Mouse (Mus musculus) liver, embryonic 14.5 days (tissue): ENCODE results near the gene Pim1. TPM values are rescaled to one million over a fixed set of nuclear protein-coding genes. Genes with fewer than 3 reads are reported as not detected.

Source experiments
- ATAC-seq: fragments of 200-750 bp; cut with Nextera tagmentation; 2 replicates; pipeline ENCODE4 v1.8.0; 2017; ENCODE audit warnings: moderate number of reproducible peaks, mild to moderate bottlenecking, moderate library complexity; ENCODE audit not compliant: insufficient read depth
- DNase-seq, 3 experiments: peaks; one replicate each; pipeline ENCODE4 v3.0.0-alpha.2; 2012 to 2013; ENCODE audit warnings: low read depth in 3 of 3, low spot score in 3 of 3
- H3K27ac ChIP-seq: fragments of 300-500 bp; sonication (generic); 2 replicates; pipeline ENCODE4 v1.5.1; 2014; ENCODE audit warnings: moderate library complexity, mild to moderate bottlenecking, control low read depth, inconsistent platforms
- H3K27me3 ChIP-seq: fragments of 300-500 bp; sonication (generic); 2 replicates; pipeline ENCODE4 v1.6.1; 2014; ENCODE audit warnings: mild to moderate bottlenecking, low read length, moderate library complexity; ENCODE audit not compliant: control insufficient read depth, insufficient read depth
- H3K36me3 ChIP-seq: fragments of 300-500 bp; sonication (generic); replicated peaks from 2 replicates; pipeline ENCODE4 v1.6.1; 2014; ENCODE audit warnings: low read depth; ENCODE audit not compliant: control insufficient read depth, insufficient read depth
- H3K4me1 ChIP-seq, 2 experiments: fragments of 200-500 bp in 1 of 2; fragments of 300-500 bp in 1 of 2; sonication (generic) in 1 of 2; replicated peaks; 2 replicates each; pipeline ENCODE4 v1.6.1; 2012 to 2014; ENCODE audit warnings: antibody characterized with exemption in 1 of 2, inconsistent platforms in 1 of 2, low read length in 1 of 2; ENCODE audit not compliant: control insufficient read depth in 2 of 2, insufficient read depth in 2 of 2
- H3K4me2 ChIP-seq: fragments of 300-500 bp; sonication (generic); 2 replicates; pipeline ENCODE4 v1.6.1; 2014; ENCODE audit warnings: low read depth, mild to moderate bottlenecking, control low read depth, moderate library complexity
- H3K4me3 ChIP-seq, 2 experiments: fragments of 200-500 bp in 1 of 2; fragments of 300-500 bp in 1 of 2; sonication (generic) in 1 of 2; 2 replicates each; pipeline ENCODE4 v1.5.1; 2012 to 2014; ENCODE audit warnings: low read depth in 2 of 2, low read length in 2 of 2, mild to moderate bottlenecking in 2 of 2, control low read depth in 1 of 2, inconsistent platforms in 1 of 2, moderate library complexity in 1 of 2; ENCODE audit not compliant: insufficient read depth in 1 of 2
- H3K9ac ChIP-seq: fragments of 300-500 bp; sonication (generic); replicated peaks from 2 replicates; pipeline ENCODE4 v1.6.1; 2014; ENCODE audit warnings: mild to moderate bottlenecking, control low read depth, moderate library complexity
- H3K9me3 ChIP-seq: fragments of 300-500 bp; sonication (generic); 2 replicates; pipeline ENCODE4 v1.6.1; 2016; ENCODE audit warnings: low read length, mixed read lengths; ENCODE audit not compliant: control insufficient read depth
- CTCF ChIP-seq: IDR thresholded peaks from 2 replicates; pipeline ENCODE4 v1.5.1; 2016; ENCODE audit warnings: antibody characterized with exemption, low read depth, control low read depth
- EP300 ChIP-seq: IDR thresholded peaks from 2 replicates; pipeline ENCODE4 v1.6.1; 2016; ENCODE audit warnings: antibody characterized with exemption, low read depth
- WGBS: fragments of 180-500 bp; shearing (Covaris S2); extraction: QIAGEN DNeasy Blood & Tissue Kit; methylation state at CpG from one replicate; pipeline ENCODE4 v1.1.7; 2014; ENCODE audit not compliant: insufficient replicate concordance; 5-methylcytosine and 5-hydroxymethylcytosine counted together
- polyA plus RNA-seq, 2 experiments: library from polyadenylated mRNA; depleted of rRNA in 1 of 2; stranded (reverse) in 1 of 2; unstranded in 1 of 2; fragments of >200 nt; fragmentation: Nextera tagmentation in 1 of 2; extraction: Ambion mirVana in 1 of 2; gene quantifications; 2 replicates each; pipeline versions ENCODE4 v1.2.1 to v1.2.3; 2012 to 2014

The Pim1 gene
- polyA plus RNA-seq, 2 experiments, result 61.4 to 69.9 TPM

GRCm38 (mm10) chr17:29476461-29476860, 14.1 kb upstream of the Pim1 start:
- Histone ChIP-seq H3K4me2 (no peak overlapping the region), H3K9ac (no peak overlapping the region), H3K4me1 (peaks cover 12 to 26% of the 10 kb centered on the region in 2 experiments), H3K36me3 (no peaks in the 10 kb centered on the region), H3K4me3 (no peak overlapping the region), H3K27me3 (no peaks in the 10 kb centered on the region), H3K27ac (no peak overlapping the region), H3K9me3 (no peaks in the 10 kb centered on the region)
- ATAC-seq, result no peak
- TF ChIP-seq CTCF, result no peak
- no peak for TF ChIP-seq EP300
- 69% methylated on average over 4 of the region's 4 CpGs for WGBS
- no peak for DNase-seq

GRCm38 (mm10) chr17:29477357-29477756, 13.2 kb upstream of the Pim1 start:
- Histone ChIP-seq H3K4me2 (no peak overlapping the region), H3K4me1 (peaks cover 12 to 26% of the 10 kb centered on the region in 2 experiments), H3K9me3 (peaks cover under 1% of the 10 kb centered on the region), H3K4me3 (no peak overlapping the region), H3K36me3 (no peaks in the 10 kb centered on the region), H3K27ac (no peak overlapping the region), H3K27me3 (no peaks in the 10 kb centered on the region), H3K9ac (no peak overlapping the region)
- ATAC-seq (no peak), DNase-seq (no peak)
- TF ChIP-seq CTCF (no peak), EP300 (no peak)
- 85% methylated on average over 10 of the region's 10 CpGs for whole genome bisulfite sequencing

- Histone ChIP-seq H3K9ac (no peak overlapping the region), H3K4me3 (no peak overlapping the region), H3K9me3 (peaks cover 4% of the 10 kb centered on the region), H3K4me2 (no peak overlapping the region), H3K27me3 (no peaks in the 10 kb centered on the region), H3K36me3 (no peaks in the 10 kb centered on the region), H3K4me1 (peaks cover 12 to 28% of the 10 kb centered on the region in 2 experiments), H3K27ac (no peak overlapping the region)
- TF ChIP-seq CTCF, result no peak
- TF ChIP-seq EP300, result no peak
- ATAC-seq (no peak), DNase-seq (no peak)
- WGBS, result 46% methylated on average over 4 of the region's 4 CpGs
Observed at GRCm38 (mm10) chr17:29478271-29478670, 12.3 kb upstream of the Pim1 start.

- no peak overlapping the region for H3K27ac ChIP-seq
- H3K4me3 ChIP-seq, result no peak overlapping the region
- peaks cover 4% of the 10 kb centered on the region for H3K9me3 ChIP-seq
- H3K4me2 ChIP-seq, result no peak overlapping the region
- TF ChIP-seq EP300, result peak; percentile 6; the same call in 1 of the 2 replicates
- no peak for TF ChIP-seq CTCF
- H3K36me3 ChIP-seq, result no peaks in the 10 kb centered on the region
- H3K27me3 ChIP-seq, result no peaks in the 10 kb centered on the region
- DNase-seq, result no peak
- no peak overlapping the region; the same call in 1 of the 2 replicates for H3K9ac ChIP-seq
- peak; percentile 65 for ATAC-seq
- 51% methylated on average over 2 of the region's 2 CpGs for WGBS
- peaks cover 19 to 39% of the 10 kb centered on the region in 2 experiments for H3K4me1 ChIP-seq
Observed at GRCm38 (mm10) chr17:29480256-29480655, 10.3 kb upstream of the Pim1 start.

- WGBS, result 85% methylated on average over 7 of the region's 7 CpGs
- Histone ChIP-seq H3K4me3 (no peak overlapping the region), H3K4me1 (peaks cover 30 to 50% of the 10 kb centered on the region in 2 experiments), H3K4me2 (no peak overlapping the region), H3K27ac (no peak overlapping the region), H3K9me3 (peaks cover 4% of the 10 kb centered on the region), H3K9ac (no peak overlapping the region), H3K27me3 (no peaks in the 10 kb centered on the region), H3K36me3 (no peaks in the 10 kb centered on the region)
- TF ChIP-seq EP300 (no peak), CTCF (peak; percentile 42; the same call in 1 of the 2 replicates)
- DNase-seq (no peak), ATAC-seq (no peak)
Observed at GRCm38 (mm10) chr17:29482632-29483031, 7.9 kb upstream of the Pim1 start.
